Mouse (Mus musculus): ENCODE measurements around the gene Oas1d. TPM values are rescaled to one million over a fixed set of nuclear protein-coding genes. Genes with fewer than 3 reads are reported as not detected.
"Not testable (repeated sequence)": the region's sequence is repeated elsewhere in the genome, so short reads cannot be mapped to it uniquely, and the experiment has no call there.

The Oas1d gene
- not detected in 2 replicates for total RNA-seq (2015)
- total RNA-seq (2017), result not detected in 2 replicates

- not testable (repeated sequence) for ATAC-seq (ENCODE audit: poor library complexity, severe bottlenecking)
Measured at GRCm38 (mm10) chr5:120914204-120914603, at the start of gene Oas1d. TSS of gene Oas1d (plus strand) at chr5:120914536.

GRCm38 (mm10) chr5:120865336-120865860 is 48.9 kb upstream of the Oas1d start:
- no peak for ATAC-seq (ENCODE audit: poor library complexity, severe bottlenecking)

GRCm38 (mm10) chr5:120869436-120870015 is 44.8 kb upstream of the Oas1d start:
- no peak for ATAC-seq (ENCODE audit: poor library complexity, severe bottlenecking)

GRCm38 (mm10) chr5:120870081-120870480 is 44.3 kb upstream of the Oas1d start:
- ATAC-seq (ENCODE audit: poor library complexity, severe bottlenecking), result no peak

- no peak for ATAC-seq (ENCODE audit: poor library complexity, severe bottlenecking)
Measured at GRCm38 (mm10) chr5:120870782-120871181, 43.6 kb upstream of the Oas1d start.

- no peak for ATAC-seq (ENCODE audit: poor library complexity, severe bottlenecking)
Measured at GRCm38 (mm10) chr5:120871469-120871868, 42.9 kb upstream of the Oas1d start.

- not testable (repeated sequence) for ATAC-seq (ENCODE audit: poor library complexity, severe bottlenecking)
Measured at GRCm38 (mm10) chr5:120876839-120877238, 37.5 kb upstream of the Oas1d start.

GRCm38 (mm10) chr5:120877407-120877806 is 36.9 kb upstream of the Oas1d start:
- not testable (repeated sequence) for ATAC-seq (ENCODE audit: poor library complexity, severe bottlenecking)

- not testable (repeated sequence) for ATAC-seq (ENCODE audit: poor library complexity, severe bottlenecking)
Measured at GRCm38 (mm10) chr5:120878803-120879202, 35.5 kb upstream of the Oas1d start.

- not testable (repeated sequence) for ATAC-seq (ENCODE audit: poor library complexity, severe bottlenecking)
Measured at GRCm38 (mm10) chr5:120881681-120882080, 32.7 kb upstream of the Oas1d start.

- peak; percentile 45; the same call in 1 of the 2 replicates for ATAC-seq (ENCODE audit: poor library complexity, severe bottlenecking)
Measured at GRCm38 (mm10) chr5:120887413-120887812, 26.9 kb upstream of the Oas1d start, which contains the start of gene Oas1g. TSS of gene Oas1g (minus strand) at chr5:120887613.

GRCm38 (mm10) chr5:120887831-120888230 is 26.5 kb upstream of the Oas1d start:
- no peak for ATAC-seq (ENCODE audit: poor library complexity, severe bottlenecking)

- not testable (repeated sequence) for ATAC-seq (ENCODE audit: poor library complexity, severe bottlenecking)
Measured at GRCm38 (mm10) chr5:120888294-120888815, 26.0 kb upstream of the Oas1d start.

GRCm38 (mm10) chr5:120890026-120890425 is 24.3 kb upstream of the Oas1d start:
- no peak for ATAC-seq (ENCODE audit: poor library complexity, severe bottlenecking)

GRCm38 (mm10) chr5:120890991-120891390 is 23.3 kb upstream of the Oas1d start:
- no peak for ATAC-seq (ENCODE audit: poor library complexity, severe bottlenecking)

- not testable (repeated sequence) for ATAC-seq (ENCODE audit: poor library complexity, severe bottlenecking)
Measured at GRCm38 (mm10) chr5:120891566-120892242, 22.6 kb upstream of the Oas1d start.

GRCm38 (mm10) chr5:120892243-120892660 is 22.1 kb upstream of the Oas1d start:
- no peak for ATAC-seq (ENCODE audit: poor library complexity, severe bottlenecking)

GRCm38 (mm10) chr5:120893866-120894265 is 20.5 kb upstream of the Oas1d start:
- ATAC-seq (ENCODE audit: poor library complexity, severe bottlenecking), result not testable (repeated sequence)

GRCm38 (mm10) chr5:120894692-120895091 is 19.6 kb upstream of the Oas1d start:
- not testable (repeated sequence) for ATAC-seq (ENCODE audit: poor library complexity, severe bottlenecking)

GRCm38 (mm10) chr5:120895231-120895900 is 19.0 kb upstream of the Oas1d start:
- ATAC-seq (ENCODE audit: poor library complexity, severe bottlenecking), result no peak

GRCm38 (mm10) chr5:120898307-120898706 is 16.0 kb upstream of the Oas1d start:
- ATAC-seq (ENCODE audit: poor library complexity, severe bottlenecking), result no peak
